Mouse (Mus musculus): ENCODE data around the gene Platr17.
A peak's percentile ranks its signal among the peaks of the same experiment; 100 is the strongest.

Gene Platr17

GRCm38 (mm10) chr17:33918293-33919203 lies 13.6 kb downstream of the Platr17 start:
- ATAC-seq (ENCODE audit: insufficient number of reproducible peaks, low FRiP score, low TSS enrichment), result no peak

- no peak for ATAC-seq (ENCODE audit: insufficient number of reproducible peaks, low FRiP score, low TSS enrichment)
Measured at GRCm38 (mm10) chr17:33919351-33920281, 14.7 kb downstream of the Platr17 start.

GRCm38 (mm10) chr17:33920282-33921097 lies 15.6 kb downstream of the Platr17 start:
- 0 out of 2 replicates have a peak, but pooled peaks have one; percentile 19 for ATAC-seq (ENCODE audit: insufficient number of reproducible peaks, low FRiP score, low TSS enrichment)

GRCm38 (mm10) chr17:33921361-33921760 lies 16.4 kb downstream of the Platr17 start:
- no peak for ATAC-seq (ENCODE audit: insufficient number of reproducible peaks, low FRiP score, low TSS enrichment)

- ATAC-seq (ENCODE audit: insufficient number of reproducible peaks, low FRiP score, low TSS enrichment), result no peak
Measured at GRCm38 (mm10) chr17:33924577-33925283, 19.8 kb downstream of the Platr17 start.

GRCm38 (mm10) chr17:33925406-33926116 lies 20.6 kb downstream of the Platr17 start:
- ATAC-seq (ENCODE audit: insufficient number of reproducible peaks, low FRiP score, low TSS enrichment), result no peak

GRCm38 (mm10) chr17:33926207-33926932 lies 21.4 kb downstream of the Platr17 start:
- no peak for ATAC-seq (ENCODE audit: insufficient number of reproducible peaks, low FRiP score, low TSS enrichment)

- no peak for ATAC-seq (ENCODE audit: insufficient number of reproducible peaks, low FRiP score, low TSS enrichment)
Measured at GRCm38 (mm10) chr17:33928251-33928947, 23.5 kb downstream of the Platr17 start.

GRCm38 (mm10) chr17:33929371-33930279 lies 24.7 kb downstream of the Platr17 start, which contains the start of gene Rgl2:
Rgl2 (plus strand) TSS chr17:33929543.
- ATAC-seq (ENCODE audit: insufficient number of reproducible peaks, low FRiP score, low TSS enrichment), result peak; percentile 59

GRCm38 (mm10) chr17:33930280-33931158 lies 25.6 kb downstream of the Platr17 start:
- ATAC-seq (ENCODE audit: insufficient number of reproducible peaks, low FRiP score, low TSS enrichment), result peak; percentile 10; the same call in 1 of the 2 replicates

- ATAC-seq (ENCODE audit: insufficient number of reproducible peaks, low FRiP score, low TSS enrichment), result no peak
Measured at GRCm38 (mm10) chr17:33931159-33931866, 26.4 kb downstream of the Platr17 start.

GRCm38 (mm10) chr17:33931947-33932346 lies 27.0 kb downstream of the Platr17 start:
- ATAC-seq (ENCODE audit: insufficient number of reproducible peaks, low FRiP score, low TSS enrichment), result no peak

- no peak for ATAC-seq (ENCODE audit: insufficient number of reproducible peaks, low FRiP score, low TSS enrichment)
Measured at GRCm38 (mm10) chr17:33932448-33932847, 27.5 kb downstream of the Platr17 start.

- no peak for ATAC-seq (ENCODE audit: insufficient number of reproducible peaks, low FRiP score, low TSS enrichment)
Measured at GRCm38 (mm10) chr17:33932970-33933369, 28.0 kb downstream of the Platr17 start.

Data from cerebellum, adult (tissue).